Mouse (Mus musculus): ENCODE data around the gene Gpr156.

GRCm38 (mm10) chr16:37989796-37990195 is 73.5 kb downstream of the Gpr156 start:
- TF ChIP-seq CTCF (IDR thresholded peaks at IDR 0.05; ENCODE audit: low read depth) (no peak), EP300 (IDR thresholded peaks at IDR 0.05; ENCODE audit: low read depth) (no peak)

Data from liver, postnatal 0 days (tissue).